Mouse (Mus musculus): Measurements from ENCODE around the gene Bex4. TPM values are rescaled to one million over a fixed set of nuclear protein-coding genes. Genes with fewer than 3 reads are reported as not detected.
A peak's percentile ranks its signal among the peaks of the same experiment; 100 is the strongest.

Gene Bex4
- polyA plus RNA-seq, 2 experiments: 30.9 to 38.3 TPM

DNA sequence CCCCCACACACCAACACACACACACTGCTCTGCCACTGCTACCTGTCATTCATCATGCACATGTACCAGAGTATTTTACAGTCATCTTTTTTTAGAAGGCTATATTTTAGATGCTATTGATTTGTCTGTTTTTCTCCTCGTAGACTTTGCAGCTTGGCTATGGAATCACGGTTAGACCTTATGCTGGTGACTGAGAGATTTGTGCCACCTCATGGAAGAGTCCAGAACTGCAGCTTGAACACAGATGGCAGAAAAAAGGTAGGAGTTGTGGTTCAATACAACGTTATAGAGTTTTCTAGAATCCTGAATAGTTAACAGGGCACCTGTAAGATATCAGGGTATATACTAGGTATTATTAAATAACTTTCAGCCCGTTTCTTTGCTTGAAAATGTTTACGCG lies 30.9 kb upstream of the Bex4 start:
- 44% methylated on average over 6 of the region's 6 CpGs for WGBS
- no peaks in the 10 kb centered on the region for H3K27me3 ChIP-seq (ENCODE audit: control insufficient read depth, insufficient read depth, low read length)
- ATAC-seq (ENCODE audit: low FRiP score, low read depth): no peak
- no peak overlapping the region for H3K9ac ChIP-seq (ENCODE audit: low read depth, low read length, severe bottlenecking)
- H3K4me2 ChIP-seq (replicated peaks; ENCODE audit: low read depth, low read length, severe bottlenecking): no peak overlapping the region
- no peak for DNase-seq (ENCODE audit: low spot score)
- H3K4me3 ChIP-seq (replicated peaks; ENCODE audit: low read length): no peak overlapping the region
- H3K4me1 ChIP-seq (ENCODE audit: control insufficient read depth, insufficient read depth, low read length): no peaks in the 10 kb centered on the region
- TF ChIP-seq POLR2A (IDR thresholded peaks at IDR 0.05; ENCODE audit: borderline replicate concordance, extremely low read depth, insufficient read depth, insufficient read length): no peak
- no peaks in the 10 kb centered on the region for H3K36me3 ChIP-seq (ENCODE audit: control insufficient read depth, insufficient read depth, low read length)
- no peak overlapping the region for H3K27ac ChIP-seq (replicated peaks; ENCODE audit: low read depth, low read length)
- H3K9me3 ChIP-seq (ENCODE audit: control insufficient read depth, low read length): no peaks in the 10 kb centered on the region

DNA sequence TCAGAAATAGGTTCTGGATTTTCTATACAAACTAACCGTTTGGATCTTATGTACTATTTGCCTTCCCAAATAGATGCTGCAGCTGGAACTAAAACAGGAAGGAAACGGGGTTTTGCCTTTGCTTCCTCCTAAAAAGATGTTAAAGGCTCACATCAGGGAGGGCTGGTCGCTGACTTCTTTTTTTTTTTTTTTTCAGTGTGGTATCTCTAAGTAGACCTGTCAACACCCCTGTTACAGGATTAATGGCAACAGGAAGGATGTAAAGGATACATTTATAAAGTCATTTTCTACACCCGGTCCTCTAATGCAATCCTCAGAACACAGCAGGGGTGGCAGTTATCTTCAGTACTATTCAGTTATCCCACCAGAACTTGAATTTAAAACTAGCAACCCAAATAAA lies 23.8 kb upstream of the Bex4 start:
- ATAC-seq (ENCODE audit: low FRiP score, low read depth) (no peak), DNase-seq (ENCODE audit: low spot score) (no peak)
- peak overlapping the region; percentile 51; the same call in 1 of the 2 replicates for H3K4me2 ChIP-seq (replicated peaks; ENCODE audit: low read depth, low read length, severe bottlenecking)
- H3K36me3 ChIP-seq (ENCODE audit: control insufficient read depth, insufficient read depth, low read length): no peaks in the 10 kb centered on the region
- no peaks in the 10 kb centered on the region for H3K4me1 ChIP-seq (ENCODE audit: control insufficient read depth, insufficient read depth, low read length)
- no peak for TF ChIP-seq POLR2A (IDR thresholded peaks at IDR 0.05; ENCODE audit: borderline replicate concordance, extremely low read depth, insufficient read depth, insufficient read length)
- WGBS: 38% methylated on average over 4 of the region's 4 CpGs
- peaks cover 3% of the 10 kb centered on the region; the same call in 1 of the 2 replicates for H3K27me3 ChIP-seq (ENCODE audit: control insufficient read depth, insufficient read depth, low read length)
- no peaks in the 10 kb centered on the region for H3K9me3 ChIP-seq (ENCODE audit: control insufficient read depth, low read length)
- peak overlapping the region; percentile 40; the same call in 1 of the 2 replicates for H3K4me3 ChIP-seq (replicated peaks; ENCODE audit: low read length)
- no peak overlapping the region for H3K9ac ChIP-seq (ENCODE audit: low read depth, low read length, severe bottlenecking)
- H3K27ac ChIP-seq (replicated peaks; ENCODE audit: low read depth, low read length): no peak overlapping the region

DNA sequence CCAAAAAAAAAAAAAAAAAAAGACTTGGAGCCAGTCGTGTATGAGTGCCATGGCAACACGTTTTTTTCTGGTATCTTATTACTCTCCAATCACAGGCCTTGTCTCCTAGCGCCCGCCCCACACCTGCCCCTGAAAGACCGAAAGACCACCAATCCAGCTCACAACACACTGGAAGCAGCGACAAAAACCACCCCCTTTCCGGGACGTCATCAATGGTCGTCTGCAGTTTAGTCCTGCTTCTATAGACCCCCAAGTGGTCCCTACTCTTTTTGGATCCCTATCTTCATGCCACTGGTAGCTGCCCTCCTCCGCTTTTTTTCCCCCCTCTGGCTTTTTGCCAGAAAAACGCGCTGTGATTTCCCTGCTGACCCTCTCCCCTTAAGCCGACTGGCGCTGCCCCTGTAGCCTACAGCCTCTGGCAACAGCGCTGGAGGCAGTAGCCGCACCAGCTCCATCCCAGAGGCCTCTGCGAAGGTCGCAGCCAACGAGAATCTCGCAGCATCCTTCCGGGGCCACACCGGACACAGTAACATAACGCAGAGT lies 23.3 kb upstream of the Bex4 start:
- no peaks in the 10 kb centered on the region for H3K4me1 ChIP-seq (ENCODE audit: control insufficient read depth, insufficient read depth, low read length)
- no peaks in the 10 kb centered on the region for H3K36me3 ChIP-seq (ENCODE audit: control insufficient read depth, insufficient read depth, low read length)
- H3K4me2 ChIP-seq (replicated peaks; ENCODE audit: low read depth, low read length, severe bottlenecking): peak overlapping the region; percentile 51
- TF ChIP-seq POLR2A (IDR thresholded peaks at IDR 0.05; ENCODE audit: borderline replicate concordance, extremely low read depth, insufficient read depth, insufficient read length): no peak
- peaks cover 3% of the 10 kb centered on the region; the same call in 1 of the 2 replicates for H3K27me3 ChIP-seq (ENCODE audit: control insufficient read depth, insufficient read depth, low read length)
- H3K4me3 ChIP-seq (replicated peaks; ENCODE audit: low read length): peak overlapping the region; percentile 40
- DNase-seq (ENCODE audit: low spot score) (peak; percentile 87), ATAC-seq (ENCODE audit: low FRiP score, low read depth) (peak; percentile 97)
- H3K9ac ChIP-seq (ENCODE audit: low read depth, low read length, severe bottlenecking): peak overlapping the region; percentile 12; the same call in 1 of the 2 replicates
- 24% methylated on average over 23 of the region's 23 CpGs for WGBS
- no peaks in the 10 kb centered on the region for H3K9me3 ChIP-seq (ENCODE audit: control insufficient read depth, low read length)
- H3K27ac ChIP-seq (replicated peaks; ENCODE audit: low read depth, low read length): peak overlapping the region; percentile 70

DNA sequence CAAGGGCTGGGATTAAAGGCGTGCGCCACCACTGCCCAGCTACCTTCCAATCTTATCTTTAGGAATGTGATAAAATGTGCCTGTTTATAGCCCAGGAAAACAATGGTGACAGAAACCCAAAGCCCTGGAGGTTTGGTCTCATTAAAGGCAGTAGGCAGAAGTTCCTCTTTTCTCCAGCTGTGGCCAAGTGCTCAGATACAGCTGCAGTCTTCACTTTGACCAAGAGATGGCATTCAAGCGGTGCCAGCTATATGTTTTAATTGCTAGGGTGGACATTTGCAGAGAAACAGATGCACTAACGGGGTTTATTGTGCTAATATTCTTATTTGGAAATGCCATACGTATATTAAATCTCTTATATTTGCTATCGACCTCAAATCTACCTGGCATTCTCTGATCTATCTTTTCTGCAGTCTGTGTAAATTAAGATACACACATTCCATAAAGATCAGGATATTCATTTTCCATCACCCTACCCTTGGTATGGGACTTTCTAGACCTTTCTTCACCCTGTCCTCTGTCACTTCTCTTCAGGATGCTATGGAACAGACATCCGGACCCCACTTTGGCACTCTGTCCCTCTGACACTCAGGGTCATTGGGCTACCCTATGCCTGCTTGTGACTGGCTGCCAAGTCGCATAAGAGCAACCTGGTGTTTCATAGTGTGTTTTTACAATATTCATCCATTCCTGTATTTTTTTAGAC lies 11.6 kb upstream of the Bex4 start:
- WGBS: 62% methylated on average over 8 of the region's 8 CpGs
- Histone ChIP-seq H3K9ac (ENCODE audit: low read depth, low read length, severe bottlenecking) (no peak overlapping the region), H3K4me3 (replicated peaks; ENCODE audit: low read length) (no peak overlapping the region), H3K36me3 (ENCODE audit: control insufficient read depth, insufficient read depth, low read length) (no peaks in the 10 kb centered on the region), H3K27ac (replicated peaks; ENCODE audit: low read depth, low read length) (no peak overlapping the region), H3K4me2 (replicated peaks; ENCODE audit: low read depth, low read length, severe bottlenecking) (no peak overlapping the region), H3K9me3 (ENCODE audit: control insufficient read depth, low read length) (no peaks in the 10 kb centered on the region), H3K27me3 (ENCODE audit: control insufficient read depth, insufficient read depth, low read length) (no peaks in the 10 kb centered on the region), H3K4me1 (ENCODE audit: control insufficient read depth, insufficient read depth, low read length) (no peaks in the 10 kb centered on the region)
- TF ChIP-seq POLR2A (IDR thresholded peaks at IDR 0.05; ENCODE audit: borderline replicate concordance, extremely low read depth, insufficient read depth, insufficient read length): no peak
- no peak for ATAC-seq (ENCODE audit: low FRiP score, low read depth)
- DNase-seq (ENCODE audit: low spot score): no peak

DNA sequence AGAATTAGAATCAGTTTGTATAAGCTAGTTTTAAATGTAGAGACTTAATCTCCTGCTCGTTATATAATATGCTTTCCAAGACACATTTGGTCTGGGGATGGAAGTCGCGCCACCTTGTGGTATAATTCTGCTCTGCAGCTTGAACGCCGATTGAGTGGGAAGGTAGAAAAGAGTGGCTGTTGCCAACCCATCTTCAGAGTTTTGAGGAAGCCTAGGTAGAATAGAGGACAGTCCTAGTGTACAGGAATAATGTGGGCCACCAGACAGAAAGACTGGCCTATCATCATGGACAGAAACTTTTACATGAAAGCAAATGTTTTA lies 11.1 kb upstream of the Bex4 start:
- WGBS: 15% methylated on average over 5 of the region's 5 CpGs
- ATAC-seq (ENCODE audit: low FRiP score, low read depth) (no peak), DNase-seq (ENCODE audit: low spot score) (peak; percentile 18)
- H3K9me3 ChIP-seq (ENCODE audit: control insufficient read depth, low read length): no peaks in the 10 kb centered on the region
- no peak for TF ChIP-seq POLR2A (IDR thresholded peaks at IDR 0.05; ENCODE audit: borderline replicate concordance, extremely low read depth, insufficient read depth, insufficient read length)
- no peak overlapping the region for H3K4me3 ChIP-seq (replicated peaks; ENCODE audit: low read length)
- no peak overlapping the region for H3K4me2 ChIP-seq (replicated peaks; ENCODE audit: low read depth, low read length, severe bottlenecking)
- H3K9ac ChIP-seq (ENCODE audit: low read depth, low read length, severe bottlenecking): no peak overlapping the region
- no peaks in the 10 kb centered on the region for H3K27me3 ChIP-seq (ENCODE audit: control insufficient read depth, insufficient read depth, low read length)
- no peaks in the 10 kb centered on the region for H3K4me1 ChIP-seq (ENCODE audit: control insufficient read depth, insufficient read depth, low read length)
- H3K36me3 ChIP-seq (ENCODE audit: control insufficient read depth, insufficient read depth, low read length): no peaks in the 10 kb centered on the region
- H3K27ac ChIP-seq (replicated peaks; ENCODE audit: low read depth, low read length): no peak overlapping the region
